Mouse (Mus musculus): ENCODE results near the gene Map3k9. TPM values are rescaled to one million over a fixed set of nuclear protein-coding genes. Genes with fewer than 3 reads are reported as not detected.

The Map3k9 gene
- polyA plus RNA-seq, 1 experiment from 2014 or later: 0.61 TPM

DNA sequence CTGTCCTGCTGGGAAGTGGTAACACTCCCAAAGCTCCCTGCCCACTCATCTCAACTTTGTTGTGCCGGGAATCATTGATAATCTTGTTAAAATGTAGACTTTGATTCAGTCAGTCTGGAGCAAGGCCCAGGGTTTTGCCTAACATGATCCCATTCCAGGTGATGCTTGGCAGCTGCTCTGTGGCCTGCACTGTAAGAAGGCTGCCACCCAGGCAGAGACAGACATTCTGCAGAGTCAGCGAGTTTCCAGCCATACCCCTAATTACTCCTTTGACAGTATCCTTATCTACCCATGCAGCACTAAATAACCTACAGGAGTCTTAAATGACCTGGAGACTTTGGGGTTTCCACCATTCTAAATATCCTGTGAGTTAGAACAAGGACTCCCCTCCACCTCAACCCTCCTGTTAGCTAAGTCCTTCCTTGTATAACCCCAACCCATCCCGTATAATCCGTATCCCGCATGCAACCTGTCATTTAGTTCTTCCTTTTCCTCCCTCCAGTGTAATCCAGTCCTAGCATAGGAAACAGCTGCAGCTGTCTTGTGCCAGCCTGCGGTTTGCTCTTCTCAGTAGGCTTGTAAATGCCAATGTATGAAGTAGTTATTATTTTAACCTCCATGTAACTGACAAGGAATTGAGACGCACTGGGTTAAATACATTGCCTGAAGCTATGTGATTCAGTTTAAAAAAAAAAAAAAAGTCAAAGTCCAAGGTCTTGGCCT, 101.0 kb downstream of the Map3k9 start:
- no peak for ATAC-seq (ENCODE audit: insufficient number of reproducible peaks, low FRiP score)
- Histone ChIP-seq H3K36me3 (no peaks in the 10 kb centered on the region), H3K4me1 (replicated peaks) (peaks cover 5% of the 10 kb centered on the region; the same call in 1 of the 2 replicates), H3K9ac (no peak overlapping the region), H3K4me2 (no peak overlapping the region), H3K27me3 (replicated peaks) (no peaks in the 10 kb centered on the region; the same call in 1 of the 2 replicates), H3K27ac (ENCODE audit: poor library complexity, severe bottlenecking) (no peak overlapping the region), H3K4me3 (no peak overlapping the region), H3K9me3 (replicated peaks) (no peaks in the 10 kb centered on the region)
- WGBS: 66% methylated on average over 7 of the region's 7 CpGs

DNA sequence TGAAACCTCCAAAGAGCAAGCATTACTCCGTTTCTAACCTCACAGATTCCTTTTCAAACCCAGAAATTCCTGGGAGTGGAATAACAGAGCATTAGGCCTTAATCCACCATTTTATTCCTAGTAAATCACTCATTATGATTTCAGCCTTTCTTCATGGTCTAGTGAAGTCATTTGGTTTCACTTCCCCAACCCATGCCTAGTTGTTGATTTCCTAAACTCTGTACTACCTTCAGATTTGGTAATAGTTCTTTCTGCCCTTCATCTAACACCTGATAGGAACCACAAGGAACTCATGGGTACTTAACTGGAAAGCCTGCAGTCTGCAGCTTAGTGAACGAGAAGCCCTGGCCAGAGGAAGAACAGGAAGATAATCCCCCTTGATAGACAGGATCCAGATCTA, 105.4 kb downstream of the Map3k9 start:
- H3K27ac ChIP-seq (ENCODE audit: poor library complexity, severe bottlenecking): no peak overlapping the region
- 39% methylated on average over 2 of the region's 2 CpGs for WGBS
- H3K4me2 ChIP-seq: no peak overlapping the region
- H3K9ac ChIP-seq: no peak overlapping the region
- no peaks in the 10 kb centered on the region for H3K27me3 ChIP-seq (replicated peaks)
- H3K9me3 ChIP-seq (replicated peaks): no peaks in the 10 kb centered on the region
- peaks cover 5% of the 10 kb centered on the region; the same call in 1 of the 2 replicates for H3K4me1 ChIP-seq (replicated peaks)
- H3K36me3 ChIP-seq: no peaks in the 10 kb centered on the region
- H3K4me3 ChIP-seq: no peak overlapping the region
- ATAC-seq (ENCODE audit: insufficient number of reproducible peaks, low FRiP score): no peak

Other genes starting within 250 kb of the Map3k9 start
- 25.3 and 34.7 TPM in 2 replicates for gene Gm20498, start 248.3 kb downstream of the Map3k9 start, polyA plus RNA-seq (2016; fragmentation: Nextera tagmentation; extraction: Ambion mirVana)
- 29.2 and 34.6 TPM in 2 replicates for gene Synj2bp, start 248.3 kb downstream of the Map3k9 start, polyA plus RNA-seq (2016; fragmentation: Nextera tagmentation; extraction: Ambion mirVana)
- gene Adam21, start 212.7 kb downstream of the Map3k9 start, polyA plus RNA-seq (2016; fragmentation: Nextera tagmentation; extraction: Ambion mirVana): 0.09 and 0.21 TPM in 2 replicates
- gene Med6, start 186.2 kb downstream of the Map3k9 start, polyA plus RNA-seq (2016; fragmentation: Nextera tagmentation; extraction: Ambion mirVana): 61.7 and 65.8 TPM in 2 replicates
- 3.8 and 4.0 TPM in 2 replicates for gene Ttc9, start 149.9 kb downstream of the Map3k9 start, polyA plus RNA-seq (2016; fragmentation: Nextera tagmentation; extraction: Ambion mirVana)
- gene Pcnx, start 78.8 kb upstream of the Map3k9 start, polyA plus RNA-seq (2016; fragmentation: Nextera tagmentation; extraction: Ambion mirVana): 17.8 and 19.1 TPM in 2 replicates

Data from heart, embryonic 12.5 days (tissue).